Mouse (Mus musculus): ENCODE results near the gene Mfsd11. TPM values are rescaled to one million over a fixed set of nuclear protein-coding genes. Genes with fewer than 3 reads are reported as not detected.

The Mfsd11 gene
- total RNA-seq, 1 experiment from 2014 or later, result 9.7 TPM

DNA sequence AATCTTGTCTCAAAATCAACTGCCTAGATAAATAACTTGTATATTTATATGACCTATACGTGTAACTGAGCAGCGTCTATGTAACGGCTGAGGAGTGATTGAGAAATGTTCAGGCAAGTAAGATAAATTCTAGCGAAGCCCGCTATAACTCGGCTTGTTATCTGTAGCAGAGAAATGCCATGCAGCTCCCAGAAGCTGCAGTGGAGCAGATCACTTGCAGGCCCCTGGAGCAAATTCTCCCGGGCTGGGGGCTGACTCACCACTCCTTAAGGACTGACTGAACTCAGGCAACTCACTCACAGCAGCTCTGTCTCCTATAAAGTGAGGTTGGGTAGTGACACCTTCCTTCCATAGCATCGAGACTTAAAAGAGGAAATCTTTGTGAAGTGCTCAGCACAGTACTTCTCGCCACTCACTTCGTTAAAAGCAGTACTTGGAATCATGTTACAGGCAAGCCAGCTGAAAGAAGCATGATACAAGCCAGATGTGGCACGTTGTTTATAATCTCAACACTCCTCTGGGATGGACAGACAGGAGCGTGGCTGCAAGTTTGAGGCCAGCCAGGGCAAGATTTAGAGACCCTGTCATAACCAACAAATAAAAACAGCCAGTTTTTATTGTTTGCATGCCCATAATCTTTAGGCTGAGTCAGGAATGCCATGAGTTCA lies 5.1 kb downstream of the Mfsd11 start:
- no peak for ATAC-seq (replicated peaks in 1 of 2; ENCODE audit: insufficient read depth in 1 of 2, low FRiP score in 2 of 2, low TSS enrichment in 1 of 2, low read depth in 1 of 2, poor library complexity in 2 of 2, severe bottlenecking in 2 of 2)

DNA sequence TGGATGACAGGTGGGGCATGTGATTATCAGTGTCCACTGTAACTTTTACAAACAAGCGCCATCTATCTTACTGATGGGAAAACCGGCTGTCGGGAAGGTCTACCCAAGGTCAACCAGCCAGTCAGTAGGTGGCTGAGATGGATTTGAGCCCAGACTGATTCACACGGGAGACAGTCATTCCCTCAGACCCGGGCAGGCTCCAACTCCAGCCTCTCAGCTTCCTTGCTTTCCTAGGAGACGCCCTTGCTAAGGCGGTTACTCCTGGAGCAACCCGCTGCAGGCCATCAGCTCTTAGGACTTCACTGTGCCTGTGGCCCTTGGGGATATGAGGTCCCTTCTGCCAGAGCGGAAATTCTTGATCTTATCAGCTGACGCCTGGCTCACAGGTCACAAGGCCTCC lies 12.2 kb downstream of the Mfsd11 start:
- no peak for ATAC-seq (replicated peaks in 1 of 2; ENCODE audit: insufficient read depth in 1 of 2, low FRiP score in 2 of 2, low TSS enrichment in 1 of 2, low read depth in 1 of 2, poor library complexity in 2 of 2, severe bottlenecking in 2 of 2)

GRCm38 (mm10) chr11:116865945-116866585 lies 13.8 kb downstream of the Mfsd11 start:
- ATAC-seq (replicated peaks in 1 of 2; ENCODE audit: insufficient read depth in 1 of 2, low FRiP score in 2 of 2, low TSS enrichment in 1 of 2, low read depth in 1 of 2, poor library complexity in 2 of 2, severe bottlenecking in 2 of 2), result no peak

GRCm38 (mm10) chr11:116868129-116868528 lies 15.9 kb downstream of the Mfsd11 start:
- ATAC-seq (replicated peaks in 1 of 2; ENCODE audit: insufficient read depth in 1 of 2, low FRiP score in 2 of 2, low TSS enrichment in 1 of 2, low read depth in 1 of 2, poor library complexity in 2 of 2, severe bottlenecking in 2 of 2), result 0 out of 4 replicates have a peak, but pooled peaks of 1 of the 2 experiments have one; percentile 12

DNA sequence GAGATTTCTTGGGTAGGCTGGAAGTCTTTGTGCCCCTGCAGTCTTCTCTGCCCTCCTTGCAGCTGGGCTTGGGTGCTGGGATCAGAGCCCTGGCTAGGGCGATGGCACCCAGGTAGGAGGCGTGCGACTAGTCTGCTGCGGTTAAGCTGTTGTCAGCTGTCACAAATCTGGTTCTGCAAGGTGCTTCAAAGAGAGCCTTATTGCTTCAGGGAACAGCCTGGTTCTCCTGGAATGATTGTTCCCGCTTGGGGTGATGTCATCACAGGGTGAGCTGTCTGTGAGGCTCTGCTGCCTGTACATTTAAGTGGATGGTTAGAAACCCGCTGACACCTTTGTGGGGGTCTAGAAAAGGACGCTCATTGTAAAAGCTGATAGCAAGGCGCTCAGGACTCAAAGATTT lies 17.0 kb downstream of the Mfsd11 start:
- ATAC-seq (replicated peaks in 1 of 2; ENCODE audit: insufficient read depth in 1 of 2, low FRiP score in 2 of 2, low TSS enrichment in 1 of 2, low read depth in 1 of 2, poor library complexity in 2 of 2, severe bottlenecking in 2 of 2), result no peak

- no peak for ATAC-seq (replicated peaks in 1 of 2; ENCODE audit: insufficient read depth in 1 of 2, low FRiP score in 2 of 2, low TSS enrichment in 1 of 2, low read depth in 1 of 2, poor library complexity in 2 of 2, severe bottlenecking in 2 of 2)
Measured at GRCm38 (mm10) chr11:116869641-116870040, 17.4 kb downstream of the Mfsd11 start.

GRCm38 (mm10) chr11:116871538-116871937 lies 19.3 kb downstream of the Mfsd11 start:
- no peak for ATAC-seq (replicated peaks in 1 of 2; ENCODE audit: insufficient read depth in 1 of 2, low FRiP score in 2 of 2, low TSS enrichment in 1 of 2, low read depth in 1 of 2, poor library complexity in 2 of 2, severe bottlenecking in 2 of 2)

DNA sequence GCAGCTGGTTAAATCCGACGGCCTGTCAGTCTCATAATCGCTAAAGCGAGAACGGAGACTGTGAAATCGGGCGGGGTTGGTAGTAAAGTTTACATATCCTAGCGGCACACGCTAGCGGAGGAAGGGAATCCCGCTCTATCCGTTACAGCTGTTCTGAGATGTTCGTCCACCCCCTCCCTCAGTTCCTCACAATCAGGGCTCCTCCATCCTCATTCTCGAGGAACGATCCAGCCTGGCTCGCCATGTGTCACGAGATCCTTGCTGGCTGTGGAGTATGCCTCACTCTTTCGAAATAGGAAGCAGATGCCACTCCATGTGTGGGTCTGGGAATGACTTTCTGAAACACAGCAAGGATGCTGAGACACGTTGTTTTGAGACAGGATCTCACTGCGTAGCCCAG lies 21.7 kb downstream of the Mfsd11 start:
- no peak for ATAC-seq (replicated peaks in 1 of 2; ENCODE audit: insufficient read depth in 1 of 2, low FRiP score in 2 of 2, low TSS enrichment in 1 of 2, low read depth in 1 of 2, poor library complexity in 2 of 2, severe bottlenecking in 2 of 2)

DNA sequence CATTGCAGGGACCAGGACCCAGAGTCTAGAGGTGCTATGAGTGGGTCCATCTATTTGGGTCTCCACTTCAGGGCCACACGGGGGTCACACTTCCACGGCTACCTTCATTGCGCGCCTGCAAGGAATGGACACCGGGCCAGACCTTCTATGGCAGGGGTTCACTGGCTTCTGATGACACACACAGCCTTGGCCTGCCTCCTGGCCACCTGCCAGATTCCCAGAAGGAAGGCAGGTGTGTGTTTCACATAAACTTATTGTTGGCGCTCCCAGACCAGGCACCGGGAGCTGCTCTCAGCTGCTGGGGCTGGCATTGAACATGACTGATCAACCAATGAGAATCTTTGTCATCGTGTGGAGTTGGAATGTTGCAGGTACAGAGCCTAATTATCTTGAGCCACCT lies 26.2 kb downstream of the Mfsd11 start:
- no peak for ATAC-seq (replicated peaks in 1 of 2; ENCODE audit: insufficient read depth in 1 of 2, low FRiP score in 2 of 2, low TSS enrichment in 1 of 2, low read depth in 1 of 2, poor library complexity in 2 of 2, severe bottlenecking in 2 of 2)

DNA sequence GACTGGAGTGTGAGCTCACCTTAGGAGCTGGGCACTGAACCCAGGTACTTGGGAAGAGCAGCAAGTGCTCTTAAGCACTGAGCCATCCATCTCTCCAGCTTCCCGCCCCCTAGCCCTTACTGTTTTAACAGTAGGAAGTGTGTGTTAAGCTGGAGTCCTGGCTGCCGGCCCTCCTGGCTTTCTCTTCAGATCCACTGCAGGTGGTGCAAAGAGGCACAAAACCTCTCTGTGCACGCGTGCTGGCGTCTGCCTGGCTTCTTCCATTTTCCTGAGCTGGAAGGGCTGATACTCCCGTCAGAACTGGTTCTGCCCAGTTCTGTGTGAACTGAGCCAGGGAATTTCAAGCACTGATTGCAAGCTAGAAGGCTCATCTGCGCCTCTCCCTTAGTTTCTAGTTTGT lies 28.6 kb downstream of the Mfsd11 start:
- ATAC-seq (replicated peaks in 1 of 2; ENCODE audit: insufficient read depth in 1 of 2, low FRiP score in 2 of 2, low TSS enrichment in 1 of 2, low read depth in 1 of 2, poor library complexity in 2 of 2, severe bottlenecking in 2 of 2), result no peak

- no peak for ATAC-seq (replicated peaks in 1 of 2; ENCODE audit: insufficient read depth in 1 of 2, low FRiP score in 2 of 2, low TSS enrichment in 1 of 2, low read depth in 1 of 2, poor library complexity in 2 of 2, severe bottlenecking in 2 of 2)
Measured at GRCm38 (mm10) chr11:116881440-116881839, 29.2 kb downstream of the Mfsd11 start.

DNA sequence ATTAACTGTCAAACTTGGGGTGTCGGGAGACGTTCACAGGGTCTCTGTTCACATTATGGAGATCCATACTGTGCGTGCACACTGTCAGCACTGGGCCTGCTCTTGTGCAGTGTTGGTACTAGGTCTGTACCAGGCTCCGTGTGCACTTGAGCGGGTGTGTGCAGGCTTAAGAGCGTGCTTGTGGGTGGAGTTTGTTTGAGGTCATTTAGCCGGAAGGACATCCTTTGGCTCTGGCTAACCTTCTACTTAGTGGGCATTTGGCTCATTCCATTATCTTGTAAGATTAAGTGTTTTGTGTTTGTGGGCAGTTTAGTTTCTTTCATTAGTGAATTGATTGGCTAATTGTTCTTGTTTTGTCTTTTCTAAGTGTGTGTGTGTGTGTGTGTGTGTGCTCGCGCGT lies 30.2 kb downstream of the Mfsd11 start:
- ATAC-seq (replicated peaks in 1 of 2; ENCODE audit: insufficient read depth in 1 of 2, low FRiP score in 2 of 2, low TSS enrichment in 1 of 2, low read depth in 1 of 2, poor library complexity in 2 of 2, severe bottlenecking in 2 of 2), result no peak

- ATAC-seq (replicated peaks in 1 of 2; ENCODE audit: insufficient read depth in 1 of 2, low FRiP score in 2 of 2, low TSS enrichment in 1 of 2, low read depth in 1 of 2, poor library complexity in 2 of 2, severe bottlenecking in 2 of 2), result no peak
Measured at GRCm38 (mm10) chr11:116884061-116884460, 31.8 kb downstream of the Mfsd11 start.

GRCm38 (mm10) chr11:116885275-116886151 lies 33.3 kb downstream of the Mfsd11 start:
- ATAC-seq (replicated peaks in 1 of 2; ENCODE audit: insufficient read depth in 1 of 2, low FRiP score in 2 of 2, low TSS enrichment in 1 of 2, low read depth in 1 of 2, poor library complexity in 2 of 2, severe bottlenecking in 2 of 2), result peak; percentile 75 to 83

DNA sequence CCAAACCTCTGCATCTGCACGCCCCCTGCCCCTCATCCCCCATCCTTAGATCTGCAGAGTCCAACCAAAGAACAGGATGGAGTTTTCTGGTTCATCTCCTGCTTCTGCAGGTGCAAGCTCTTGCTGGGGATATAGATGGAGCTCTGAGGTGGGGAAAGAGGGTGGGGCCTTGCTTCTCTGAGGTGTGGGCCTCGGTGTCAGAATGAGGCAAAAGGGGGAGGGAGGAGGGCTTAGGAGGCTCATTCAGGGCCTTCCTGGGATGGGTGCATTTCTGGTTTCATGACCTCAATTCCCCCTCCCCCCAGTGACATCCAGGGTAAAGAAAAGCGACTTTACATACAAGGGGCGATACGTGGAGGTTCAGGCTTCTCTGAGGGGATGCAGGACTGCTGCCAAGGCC lies 34.9 kb downstream of the Mfsd11 start:
- no peak for ATAC-seq (replicated peaks in 1 of 2; ENCODE audit: insufficient read depth in 1 of 2, low FRiP score in 2 of 2, low TSS enrichment in 1 of 2, low read depth in 1 of 2, poor library complexity in 2 of 2, severe bottlenecking in 2 of 2)

DNA sequence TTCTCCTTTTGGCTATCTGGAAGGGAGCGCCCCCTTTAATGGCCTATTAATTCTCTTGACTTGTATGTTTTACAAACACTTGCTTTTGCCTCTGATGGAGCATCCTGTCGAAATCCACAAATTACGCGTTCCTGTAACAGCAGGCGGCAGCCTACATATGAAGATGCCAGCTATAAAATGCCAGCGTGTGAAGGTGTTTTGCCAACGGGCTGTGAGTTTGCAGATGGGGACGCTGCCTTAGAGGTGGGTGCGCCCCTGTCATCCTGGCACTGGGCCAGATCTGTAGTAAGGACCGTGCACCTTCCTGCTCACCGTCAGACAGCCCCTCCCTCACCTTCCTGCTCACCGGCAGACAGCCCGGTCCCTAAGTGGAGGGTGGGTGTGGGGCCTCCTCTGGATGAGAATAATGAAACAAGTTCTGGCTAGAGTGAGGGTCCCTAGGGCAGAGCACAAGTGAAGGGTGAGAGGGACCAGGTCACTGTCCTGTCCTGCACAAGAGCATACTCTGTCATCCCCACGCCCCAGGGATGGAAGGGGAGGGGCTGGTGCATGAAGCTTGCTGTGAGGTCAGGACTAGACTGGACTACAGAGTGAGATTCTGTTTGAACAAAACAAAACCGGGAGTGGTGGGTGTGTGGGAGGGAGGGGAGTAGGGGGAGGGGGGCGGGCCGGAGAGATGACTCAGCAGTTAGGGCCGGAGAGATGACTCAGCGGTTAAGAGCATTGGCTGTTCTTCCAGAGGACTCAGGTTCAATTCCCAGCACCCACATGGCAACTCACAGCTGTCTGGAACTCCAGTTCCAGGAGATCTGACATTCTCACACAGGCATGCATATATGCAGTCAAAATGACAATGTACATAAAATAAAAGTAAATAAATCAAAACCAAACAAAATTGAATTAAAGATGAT lies 41.5 kb downstream of the Mfsd11 start:
- no peak for ATAC-seq (replicated peaks in 1 of 2; ENCODE audit: insufficient read depth in 1 of 2, low FRiP score in 2 of 2, low TSS enrichment in 1 of 2, low read depth in 1 of 2, poor library complexity in 2 of 2, severe bottlenecking in 2 of 2)

DNA sequence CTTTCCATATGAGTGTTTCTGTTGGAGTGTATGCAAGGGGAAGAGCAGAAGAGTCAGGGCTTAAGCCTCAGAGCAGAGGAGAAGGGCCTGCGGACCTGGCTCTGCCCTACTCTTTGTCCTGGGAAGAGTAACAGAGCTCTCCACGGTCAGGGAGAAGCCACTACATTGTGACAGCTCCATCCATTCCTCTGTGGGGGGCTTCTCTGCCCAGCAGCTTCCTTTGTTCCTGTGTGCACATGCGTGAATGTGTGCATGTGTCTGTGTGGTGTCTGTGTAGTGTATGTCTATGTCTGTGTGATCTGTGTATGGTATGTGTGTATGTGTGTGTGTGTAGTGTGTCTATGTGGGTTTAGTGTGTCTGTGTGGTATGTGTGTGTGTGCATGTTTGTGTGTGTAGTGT lies 43.2 kb downstream of the Mfsd11 start:
- no peak for ATAC-seq (replicated peaks in 1 of 2; ENCODE audit: insufficient read depth in 1 of 2, low FRiP score in 2 of 2, low TSS enrichment in 1 of 2, low read depth in 1 of 2, poor library complexity in 2 of 2, severe bottlenecking in 2 of 2)
